Mouse (Mus musculus) liver, embryonic 12.5 days (tissue): ENCODE data around the gene Hist1h2bg. TPM values are rescaled to one million over a fixed set of nuclear protein-coding genes. Genes with fewer than 3 reads are reported as not detected.
"Not testable (repeated sequence)": the region's sequence is repeated elsewhere in the genome, so short reads cannot be mapped to it uniquely, and the experiment has no call there.

Experiments used
- ATAC-seq: fragments of 200-750 bp; cut with Nextera tagmentation; 2 replicates; pipeline ENCODE4 v1.8.0; 2017; ENCODE audit warnings: moderate number of reproducible peaks, mild to moderate bottlenecking, moderate library complexity
- H3K27ac ChIP-seq: fragments of 300-500 bp; sonication (generic); 2 replicates; pipeline ENCODE4 v1.5.1; 2016; ENCODE audit warnings: mild to moderate bottlenecking
- H3K27me3 ChIP-seq: fragments of 300-500 bp; sonication (generic); replicated peaks from 2 replicates; pipeline ENCODE4 v1.6.1; 2016; ENCODE audit warnings: mild to moderate bottlenecking, moderate library complexity
- H3K36me3 ChIP-seq: fragments of 300-500 bp; sonication (generic); 2 replicates; pipeline ENCODE4 v1.6.1; 2016; ENCODE audit warnings: mild to moderate bottlenecking, moderate library complexity
- H3K4me1 ChIP-seq: fragments of 300-500 bp; sonication (generic); 2 replicates; pipeline ENCODE4 v1.6.1; 2016
- H3K4me2 ChIP-seq: fragments of 300-500 bp; sonication (generic); 2 replicates; pipeline ENCODE4 v1.6.1; 2016; ENCODE audit warnings: mild to moderate bottlenecking, moderate library complexity
- H3K4me3 ChIP-seq: fragments of 300-500 bp; sonication (generic); 2 replicates; pipeline ENCODE4 v1.5.1; 2016; ENCODE audit warnings: mild to moderate bottlenecking, moderate library complexity
- H3K9ac ChIP-seq: fragments of 300-500 bp; sonication (generic); 2 replicates; pipeline ENCODE4 v1.6.1; 2016; ENCODE audit warnings: mild to moderate bottlenecking, moderate library complexity
- H3K9me3 ChIP-seq: fragments of 300-500 bp; sonication (generic); replicated peaks from 2 replicates; pipeline ENCODE4 v1.6.1; 2016; ENCODE audit warnings: mild to moderate bottlenecking, moderate library complexity
- whole genome bisulfite sequencing: fragments of 180-500 bp; shearing (Covaris S2); methylation state at CpG from one replicate; pipeline ENCODE4 v1.1.7; 2016; ENCODE audit not compliant: insufficient replicate concordance; 5-methylcytosine and 5-hydroxymethylcytosine counted together
- polyA plus RNA-seq: library from polyadenylated mRNA; unstranded; fragments of >200 nt; fragmentation: Nextera tagmentation; extraction: Ambion mirVana; gene quantifications from 2 replicates; pipeline ENCODE4 v1.2.1, GENCODE M21; 2016

Gene Hist1h2bg
- polyA plus RNA-seq, 1 experiment from 2014 or later = 14.4 TPM

DNA sequence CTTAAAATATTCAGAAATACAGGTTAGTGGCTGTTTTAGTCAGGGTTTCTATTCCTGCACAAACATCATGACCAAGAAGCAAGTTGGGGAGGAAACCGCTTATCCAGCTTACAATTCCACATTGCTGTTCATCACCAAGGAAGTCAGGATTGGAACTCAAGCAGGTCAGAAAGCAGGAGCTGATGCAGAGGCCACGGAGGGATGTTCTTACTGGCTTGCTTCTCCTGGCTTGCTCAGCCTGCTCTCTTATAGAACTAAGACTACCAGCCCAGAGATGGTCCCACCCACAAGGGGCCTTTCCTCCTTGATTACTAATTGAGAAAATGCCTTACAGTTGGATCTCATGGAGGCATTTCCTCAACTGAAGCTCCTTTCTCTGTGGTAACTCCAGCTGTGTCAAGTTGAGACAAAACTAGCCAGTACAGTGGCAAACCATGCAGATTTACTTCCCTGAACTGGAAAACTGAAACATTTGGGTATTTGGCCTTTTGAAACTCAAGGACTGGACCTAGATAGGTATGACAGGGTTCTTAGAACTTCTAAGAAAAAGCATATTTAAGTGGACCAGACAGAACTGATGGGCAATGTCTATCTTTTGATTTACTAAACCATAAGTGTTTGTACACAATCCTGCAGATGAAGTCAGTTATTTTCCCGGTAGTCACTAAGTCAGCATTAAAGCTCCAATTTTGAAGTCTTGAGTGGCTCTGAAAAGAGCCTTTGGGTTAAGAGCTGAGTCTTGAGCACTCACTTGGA, 28.8 kb upstream of the Hist1h2bg start:
- ATAC-seq = 0 out of 2 replicates have a peak, but pooled peaks have one; percentile 0
- peaks cover 32% of the 10 kb centered on the region for H3K4me1 ChIP-seq
- WGBS = 9% methylated on average over 3 of the region's 3 CpGs
- peak overlapping the region; percentile 62 for H3K4me3 ChIP-seq
- not testable (repeated sequence) for H3K36me3 ChIP-seq, H3K9me3 ChIP-seq, H3K27me3 ChIP-seq
- peak overlapping the region; percentile 76 for H3K4me2 ChIP-seq
- H3K27ac ChIP-seq = peak overlapping the region; percentile 98
- peak overlapping the region; percentile 84 for H3K9ac ChIP-seq

DNA sequence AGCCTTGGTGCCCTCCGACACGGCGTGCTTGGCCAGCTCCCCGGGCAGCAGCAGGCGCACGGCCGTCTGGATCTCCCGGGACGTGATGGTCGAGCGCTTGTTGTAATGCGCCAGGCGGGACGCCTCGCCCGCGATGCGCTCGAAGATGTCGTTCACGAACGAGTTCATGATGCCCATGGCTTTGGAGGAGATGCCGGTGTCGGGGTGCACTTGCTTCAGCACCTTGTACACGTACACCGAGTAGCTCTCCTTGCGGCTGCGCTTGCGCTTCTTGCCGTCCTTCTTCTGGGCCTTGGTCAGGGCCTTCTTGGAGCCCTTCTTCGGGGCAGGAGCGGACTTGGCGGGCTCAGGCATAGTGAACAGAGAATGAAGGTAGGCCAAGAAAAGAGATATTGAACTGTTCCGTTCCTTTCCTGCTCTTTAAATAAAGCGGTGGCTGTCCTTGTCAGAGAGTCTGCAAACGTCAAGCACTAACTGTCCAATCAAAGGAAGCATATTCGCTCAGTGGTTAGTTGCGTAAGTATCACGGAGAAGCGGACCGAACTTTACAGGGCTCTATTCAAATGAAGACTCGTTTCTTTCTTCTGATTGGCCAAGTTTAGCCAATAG, 28.1 kb upstream of the Hist1h2bg start, which contains the start of gene Hist1h2bh:
Gene Hist1h2bh, minus strand, starts transcription at position 394 of the 609 bp plus-strand sequence.
- not testable (repeated sequence) for H3K9me3 ChIP-seq, H3K27me3 ChIP-seq, H3K36me3 ChIP-seq
- H3K9ac ChIP-seq = peak within 1 kb of the TSS; percentile 84
- under 1% methylated on average over 28 of the region's 42 CpGs for WGBS
- peaks cover 25% of the 10 kb centered on the region for H3K4me1 ChIP-seq
- H3K4me2 ChIP-seq = peak within 1 kb of the TSS; percentile 76
- peak within 1 kb of the TSS; percentile 62 for H3K4me3 ChIP-seq
- ATAC-seq = peak; percentile 90
- peak within 1 kb of the TSS; percentile 98 for H3K27ac ChIP-seq

DNA sequence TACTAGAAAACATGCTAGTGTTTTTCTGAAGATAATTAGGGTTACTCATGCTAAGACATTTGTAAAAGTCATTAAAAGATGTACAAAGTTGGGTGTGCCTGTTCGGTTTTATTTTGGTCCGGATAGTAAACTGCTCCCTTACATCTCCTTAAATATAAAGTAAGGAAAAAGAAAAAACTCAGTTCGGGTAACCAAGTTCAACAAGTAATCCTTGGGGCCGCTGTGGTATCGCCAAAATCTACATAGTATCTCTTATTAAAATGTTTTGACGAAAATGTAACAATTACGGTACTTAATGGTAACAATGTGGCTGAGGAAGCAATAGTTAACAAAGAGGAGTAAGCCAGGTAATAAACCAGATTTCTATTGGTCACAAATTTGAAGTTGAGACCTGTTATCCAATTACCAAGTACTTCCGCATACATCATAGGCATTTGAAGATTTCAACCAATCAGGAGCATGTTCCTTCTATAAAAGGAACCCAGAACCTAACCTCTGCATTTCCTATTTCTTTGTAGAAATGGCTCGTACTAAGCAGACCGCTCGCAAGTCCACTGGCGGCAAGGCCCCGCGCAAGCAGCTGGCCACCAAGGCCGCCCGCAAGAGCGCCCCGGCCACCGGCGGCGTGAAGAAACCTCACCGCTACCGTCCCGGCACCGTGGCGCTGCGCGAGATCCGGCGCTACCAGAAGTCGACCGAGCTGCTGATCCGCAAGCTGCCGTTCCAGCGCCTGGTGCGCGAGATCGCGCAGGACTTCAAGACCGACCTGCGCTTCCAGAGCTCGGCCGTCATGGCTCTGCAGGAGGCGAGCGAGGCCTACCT, 27.0 kb upstream of the Hist1h2bg start, which contains the start of gene Hist1h3f:
Gene Hist1h3f, plus strand, starts transcription at position 88 of the 822 bp plus-strand sequence.
- WGBS = under 1% methylated on average over 32 of the region's 45 CpGs
- H3K4me3 ChIP-seq = peak within 1 kb of the TSS; percentile 62
- ATAC-seq = peak; percentile 78
- no peaks in the 10 kb centered on the region for H3K27me3 ChIP-seq
- H3K4me1 ChIP-seq = peaks cover 28% of the 10 kb centered on the region
- no peaks in the 10 kb centered on the region for H3K9me3 ChIP-seq
- no peaks in the 10 kb centered on the region for H3K36me3 ChIP-seq
- peak within 1 kb of the TSS; percentile 98 for H3K27ac ChIP-seq
- peak within 1 kb of the TSS; percentile 76 for H3K4me2 ChIP-seq
- H3K9ac ChIP-seq = peak within 1 kb of the TSS; percentile 84

DNA sequence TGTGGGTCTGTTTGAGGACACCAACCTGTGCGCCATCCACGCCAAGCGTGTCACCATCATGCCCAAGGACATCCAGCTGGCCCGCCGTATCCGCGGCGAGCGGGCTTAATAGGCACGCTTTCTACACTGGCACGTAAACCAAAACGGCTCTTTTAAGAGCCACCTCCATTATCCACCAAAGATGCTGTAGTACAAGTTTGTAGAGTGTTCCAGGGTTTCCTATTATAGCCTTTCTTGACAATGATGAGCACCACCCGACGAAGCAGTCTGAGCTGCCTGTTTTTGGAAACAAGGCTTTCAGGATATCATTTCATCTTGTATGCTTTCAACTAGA, 26.4 kb upstream of the Hist1h2bg start:
- 0% methylated on average over 11 of the region's 14 CpGs for WGBS
- not testable (repeated sequence) for H3K27me3 ChIP-seq, H3K36me3 ChIP-seq, H3K9me3 ChIP-seq, ATAC-seq
- Histone ChIP-seq H3K27ac (peak overlapping the region; percentile 98), H3K9ac (peak overlapping the region; percentile 73), H3K4me3 (peak overlapping the region; percentile 54), H3K4me2 (peak overlapping the region; percentile 76), H3K4me1 (peaks cover 34% of the 10 kb centered on the region)

DNA sequence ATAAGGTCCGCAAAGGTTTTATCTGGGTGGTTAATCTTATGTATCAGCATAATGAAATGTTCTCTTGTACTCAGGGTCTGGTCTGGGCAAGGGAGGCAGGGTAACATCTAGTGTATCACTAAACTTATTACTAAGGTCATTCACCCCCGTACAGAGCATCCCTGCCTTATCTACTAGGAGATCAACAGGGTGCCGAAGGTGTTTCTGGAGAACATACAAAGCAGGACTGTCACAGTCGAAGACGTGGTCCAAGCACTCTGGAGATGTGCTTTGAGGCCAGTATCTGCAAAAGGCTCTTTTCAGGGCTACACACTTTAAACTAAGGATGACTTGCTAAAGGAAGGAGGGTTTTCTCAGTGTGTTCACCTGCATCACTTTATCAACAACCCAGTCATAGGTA, 24.5 kb upstream of the Hist1h2bg start:
- H3K9ac ChIP-seq = peak overlapping the region; percentile 7
- no peak for ATAC-seq
- WGBS = 69% methylated on average over 5 of the region's 5 CpGs
- no peaks in the 10 kb centered on the region for H3K9me3 ChIP-seq
- H3K27ac ChIP-seq = peak overlapping the region; percentile 80
- H3K27me3 ChIP-seq = no peaks in the 10 kb centered on the region
- peaks cover 36% of the 10 kb centered on the region for H3K4me1 ChIP-seq
- H3K36me3 ChIP-seq = no peaks in the 10 kb centered on the region
- no peak overlapping the region for H3K4me3 ChIP-seq
- peak overlapping the region; percentile 53; the same call in 1 of the 2 replicates for H3K4me2 ChIP-seq

DNA sequence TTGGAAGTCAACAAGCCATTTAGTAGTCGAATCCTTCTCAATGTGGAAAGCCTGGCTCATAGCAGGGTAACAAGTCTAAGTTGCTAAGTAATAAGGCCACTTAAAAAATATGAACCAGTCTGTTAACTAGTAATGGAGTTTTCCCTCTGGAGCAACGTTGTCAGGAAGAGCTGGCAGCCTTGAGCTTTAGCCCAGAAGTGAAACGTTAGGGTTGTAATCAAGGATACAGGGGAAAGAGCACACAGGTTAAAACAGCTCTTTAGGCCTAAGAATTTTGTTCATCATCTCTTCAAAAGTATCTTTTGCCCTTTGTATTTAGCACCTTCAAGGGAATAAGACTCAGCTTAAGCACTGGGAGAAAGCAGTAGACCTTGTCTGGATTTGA, 20.4 kb upstream of the Hist1h2bg start:
- ATAC-seq = peak; percentile 1; the same call in 1 of the 2 replicates
- Histone ChIP-seq H3K4me2 (peak overlapping the region; percentile 71), H3K27ac (peak overlapping the region; percentile 99), H3K27me3 (no peaks in the 10 kb centered on the region), H3K36me3 (no peaks in the 10 kb centered on the region), H3K9ac (peak overlapping the region; percentile 78), H3K4me1 (peaks cover 65% of the 10 kb centered on the region), H3K9me3 (no peaks in the 10 kb centered on the region), H3K4me3 (peak overlapping the region; percentile 56)
- WGBS = 4% methylated on average over 3 of the region's 3 CpGs

DNA sequence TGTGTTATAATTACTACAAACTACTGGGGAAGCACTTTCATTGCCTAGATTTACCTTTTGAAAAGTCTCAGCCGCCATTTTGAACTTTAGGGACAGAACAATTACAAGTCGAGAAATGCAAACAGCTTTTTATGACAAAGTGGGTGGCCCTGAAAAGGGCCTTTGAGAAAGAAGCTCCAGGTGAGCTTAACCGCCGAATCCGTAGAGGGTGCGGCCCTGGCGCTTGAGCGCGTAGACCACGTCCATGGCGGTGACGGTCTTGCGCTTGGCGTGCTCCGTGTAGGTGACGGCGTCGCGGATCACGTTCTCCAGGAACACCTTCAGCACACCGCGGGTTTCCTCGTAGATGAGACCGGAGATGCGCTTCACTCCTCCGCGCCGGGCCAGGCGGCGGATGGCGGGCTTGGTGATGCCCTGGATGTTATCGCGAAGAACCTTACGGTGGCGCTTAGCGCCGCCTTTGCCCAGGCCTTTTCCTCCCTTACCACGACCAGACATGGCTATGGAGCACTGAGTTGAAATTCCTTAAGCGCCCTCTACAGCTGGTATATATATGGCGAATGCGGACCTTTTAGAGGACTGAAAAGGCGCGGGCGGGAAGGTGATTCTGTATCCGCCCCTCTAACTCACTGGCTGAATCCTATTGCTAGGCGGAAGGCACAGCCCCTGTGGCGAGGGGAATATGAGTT, 19.9 kb upstream of the Hist1h2bg start, which contains the start of gene Hist1h4f:
Gene Hist1h4f, minus strand, starts transcription at position 503 of the 689 bp plus-strand sequence.
- Histone ChIP-seq H3K9ac (peak within 1 kb of the TSS; percentile 78), H3K4me1 (peaks cover 67% of the 10 kb centered on the region), H3K4me3 (peak within 1 kb of the TSS; percentile 56), H3K27ac (peak within 1 kb of the TSS; percentile 99), H3K4me2 (peak within 1 kb of the TSS; percentile 71)
- peak; percentile 71 for ATAC-seq
- H3K36me3 ChIP-seq, H3K27me3 ChIP-seq, H3K9me3 ChIP-seq: not testable (repeated sequence)
- under 1% methylated on average over 47 of the region's 47 CpGs for WGBS

DNA sequence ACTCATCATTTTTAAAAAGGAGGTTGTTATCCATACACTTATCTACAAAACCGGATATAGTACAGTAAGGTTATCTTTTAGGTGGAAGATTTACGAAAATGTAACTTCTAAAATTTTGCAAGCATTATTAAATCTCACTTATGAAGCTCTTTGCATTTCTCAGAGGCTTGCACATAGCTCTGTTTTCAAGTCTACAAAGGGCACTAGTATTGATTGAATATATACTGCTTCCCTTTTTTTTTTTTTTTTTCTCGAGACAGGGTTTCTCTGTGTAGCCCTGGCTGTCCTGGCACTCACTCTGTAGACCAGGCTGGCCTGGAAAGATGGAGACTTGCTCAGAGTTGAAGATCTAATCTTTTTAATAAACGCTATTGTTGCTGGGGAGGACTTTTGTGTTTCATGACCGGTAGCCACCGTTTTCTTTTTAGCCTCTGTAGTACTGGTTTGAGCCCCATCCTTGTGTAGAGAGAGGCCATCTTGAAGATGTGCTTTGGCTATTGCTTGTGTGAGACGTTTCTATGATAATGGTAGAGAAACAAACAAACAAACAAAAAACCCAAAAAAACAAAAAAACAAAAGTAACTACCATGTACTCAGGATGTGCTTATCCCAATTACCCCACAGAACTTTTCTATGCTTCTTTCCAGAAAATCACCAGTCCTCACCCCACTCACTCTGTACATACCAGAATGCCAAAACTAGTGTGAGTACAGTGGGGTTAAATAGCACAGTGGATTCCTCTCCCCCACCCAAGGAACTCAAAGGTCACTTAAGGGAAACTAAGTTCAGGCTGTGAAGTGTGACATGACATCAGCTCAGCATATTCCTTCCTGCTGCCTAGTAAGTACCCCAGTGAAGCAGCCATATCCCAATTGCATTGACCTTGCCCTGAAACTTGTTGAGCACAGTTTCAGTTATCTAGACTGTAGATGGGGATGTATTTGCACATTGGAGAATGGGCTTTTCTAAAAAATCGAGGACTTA, 19.0 kb upstream of the Hist1h2bg start:
- Histone ChIP-seq H3K9ac (peak overlapping the region; percentile 78), H3K36me3 (no peaks in the 10 kb centered on the region), H3K9me3 (no peaks in the 10 kb centered on the region), H3K27ac (peak overlapping the region; percentile 99), H3K4me3 (peak overlapping the region; percentile 56), H3K4me1 (peaks cover 67% of the 10 kb centered on the region), H3K27me3 (no peaks in the 10 kb centered on the region), H3K4me2 (peak overlapping the region; percentile 71)
- 34% methylated on average over 8 of the region's 8 CpGs for WGBS
- ATAC-seq = no peak

DNA sequence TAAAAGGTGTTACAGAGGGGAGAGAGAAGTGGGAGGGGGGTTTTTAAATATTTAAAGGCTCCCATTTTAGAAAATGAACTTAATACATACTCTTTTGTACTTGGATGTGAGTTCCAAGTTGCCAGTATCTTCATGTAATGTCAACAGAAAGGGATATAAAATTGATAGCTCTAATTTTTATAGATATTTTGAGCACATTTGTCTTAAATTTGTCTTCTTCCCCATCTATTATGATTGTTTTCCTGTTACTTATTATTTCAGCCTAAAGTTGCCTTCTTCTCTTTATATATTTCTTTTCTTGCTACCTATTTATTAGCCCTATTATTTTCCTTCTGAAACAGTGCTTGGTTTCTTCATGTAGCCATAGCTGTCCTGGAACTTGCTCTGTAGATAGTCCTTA, 18.2 kb upstream of the Hist1h2bg start, which contains the start of gene Hist1h1d:
Gene Hist1h1d, plus strand, starts transcription at position 301 of the 400 bp plus-strand sequence.
- no peaks in the 10 kb centered on the region for H3K9me3 ChIP-seq
- no peaks in the 10 kb centered on the region for H3K27me3 ChIP-seq
- H3K4me2 ChIP-seq = peak within 1 kb of the TSS; percentile 79
- no peak within 1 kb of the TSS for H3K4me3 ChIP-seq
- peak within 1 kb of the TSS; percentile 99 for H3K27ac ChIP-seq
- H3K4me1 ChIP-seq = peaks cover 70% of the 10 kb centered on the region
- no peaks in the 10 kb centered on the region for H3K36me3 ChIP-seq
- ATAC-seq = no peak
- H3K9ac ChIP-seq = peak within 1 kb of the TSS; percentile 90

DNA sequence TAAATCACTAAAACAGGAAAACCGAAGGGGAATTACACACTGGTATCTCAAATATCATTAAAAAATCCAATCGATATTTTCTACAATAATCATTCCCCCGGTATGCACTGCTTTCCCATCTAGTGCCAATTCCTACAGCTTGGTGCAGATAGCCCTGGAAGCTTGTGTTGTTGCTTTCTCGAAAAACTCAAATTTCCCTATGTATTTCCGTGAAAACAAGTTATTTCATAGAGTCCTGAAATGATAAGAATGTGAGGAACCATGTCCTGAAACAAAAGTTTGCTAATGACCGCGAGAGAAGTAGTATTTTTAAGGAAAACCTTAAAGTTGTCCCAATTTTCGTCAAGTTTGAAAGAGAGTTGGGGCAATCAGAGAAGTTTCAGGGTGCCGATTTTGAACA, 16.8 kb upstream of the Hist1h2bg start:
- no peaks in the 10 kb centered on the region for H3K36me3 ChIP-seq
- ATAC-seq = no peak
- no peaks in the 10 kb centered on the region for H3K27me3 ChIP-seq
- WGBS = 17% methylated on average over 9 of the region's 9 CpGs
- no peaks in the 10 kb centered on the region for H3K9me3 ChIP-seq
- peak overlapping the region; percentile 90 for H3K9ac ChIP-seq
- peak overlapping the region; percentile 60 for H3K4me3 ChIP-seq
- H3K4me2 ChIP-seq = peak overlapping the region; percentile 79
- H3K4me1 ChIP-seq = peaks cover 59% of the 10 kb centered on the region
- H3K27ac ChIP-seq = peak overlapping the region; percentile 99
